Mouse (Mus musculus): ENCODE measurements around the gene Pls1. TPM values are rescaled to one million over a fixed set of nuclear protein-coding genes. Genes with fewer than 3 reads are reported as not detected.
A peak's percentile ranks its signal among the peaks of the same experiment; 100 is the strongest.

The Pls1 gene
- total RNA-seq, 1 experiment from 2014 or later, result 1.9 TPM

GRCm38 (mm10) chr9:95811817-95812216 lies 33.3 kb downstream of the Pls1 start:
- ATAC-seq (ENCODE audit: extremely low read depth, insufficient number of reproducible peaks, low FRiP score, poor library complexity, severe bottlenecking), result no peak

DNA sequence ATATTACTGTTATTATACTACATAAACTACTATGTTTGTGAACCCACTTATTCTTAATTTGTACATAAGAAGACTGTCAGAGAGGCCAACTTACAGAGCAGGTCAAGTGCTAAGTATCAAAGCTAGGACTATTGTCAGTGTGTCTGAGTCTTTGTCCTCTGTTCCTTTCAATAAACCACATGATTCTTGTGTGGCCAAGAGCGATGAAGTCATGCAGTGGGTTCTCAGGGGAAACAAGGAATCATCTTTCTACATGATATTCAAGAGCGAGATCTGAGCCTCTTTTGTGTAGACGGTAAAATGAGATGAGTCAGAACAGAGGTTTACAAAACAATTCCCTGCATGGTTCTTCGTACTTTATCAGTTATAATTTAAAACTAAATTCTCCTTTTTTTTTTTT lies 35.5 kb downstream of the Pls1 start:
- no peak for ATAC-seq (ENCODE audit: extremely low read depth, insufficient number of reproducible peaks, low FRiP score, poor library complexity, severe bottlenecking)

GRCm38 (mm10) chr9:95805449-95805848 lies 39.7 kb downstream of the Pls1 start:
- ATAC-seq (ENCODE audit: extremely low read depth, insufficient number of reproducible peaks, low FRiP score, poor library complexity, severe bottlenecking), result no peak

DNA sequence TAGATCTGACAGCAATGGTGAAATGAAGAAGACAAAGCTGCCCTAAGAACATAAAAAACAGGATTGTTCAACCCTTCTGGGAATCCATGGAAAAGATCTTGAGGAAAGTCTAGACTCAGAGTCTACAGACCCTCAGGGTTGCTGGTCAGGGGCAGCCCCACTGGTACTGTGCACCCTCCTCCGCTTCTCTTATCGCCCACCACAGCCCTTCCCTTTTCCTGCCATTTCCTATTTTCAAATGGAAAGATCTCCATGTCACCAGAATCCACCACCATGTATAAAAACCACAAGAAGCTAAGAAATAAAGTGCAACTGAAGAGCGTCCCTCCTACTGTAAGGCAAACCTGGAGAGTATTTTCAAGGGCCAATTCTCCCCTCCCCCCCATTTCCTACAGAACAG lies 41.3 kb downstream of the Pls1 start:
- no peak for ATAC-seq (ENCODE audit: extremely low read depth, insufficient number of reproducible peaks, low FRiP score, poor library complexity, severe bottlenecking)

- ATAC-seq (ENCODE audit: extremely low read depth, insufficient number of reproducible peaks, low FRiP score, poor library complexity, severe bottlenecking), result no peak
Observed at GRCm38 (mm10) chr9:95801610-95802451, 43.3 kb downstream of the Pls1 start.

DNA sequence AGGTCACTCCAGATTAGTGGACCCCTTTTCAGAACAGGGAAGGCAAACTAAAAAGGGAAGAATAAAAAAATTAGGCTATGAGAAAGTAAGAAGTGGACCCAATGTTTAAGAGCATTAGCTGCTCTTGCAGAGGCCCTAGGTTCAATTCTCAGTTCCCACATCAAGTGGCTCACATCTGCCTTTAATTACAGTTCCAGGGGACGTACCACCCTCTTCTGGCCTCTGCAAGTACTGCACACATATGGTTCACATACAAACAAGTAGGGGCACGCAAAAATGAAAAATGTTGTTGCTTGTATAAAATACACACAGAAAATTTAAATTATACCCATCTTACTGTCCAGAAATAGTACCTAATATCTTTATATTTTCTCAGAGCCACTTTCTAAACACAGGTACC lies 48.8 kb downstream of the Pls1 start:
- no peak for ATAC-seq (ENCODE audit: extremely low read depth, insufficient number of reproducible peaks, low FRiP score, poor library complexity, severe bottlenecking)

- no peak for ATAC-seq (ENCODE audit: extremely low read depth, insufficient number of reproducible peaks, low FRiP score, poor library complexity, severe bottlenecking)
Observed at GRCm38 (mm10) chr9:95795844-95796243, 49.3 kb downstream of the Pls1 start.

- no peak for ATAC-seq (ENCODE audit: extremely low read depth, insufficient number of reproducible peaks, low FRiP score, poor library complexity, severe bottlenecking)
Observed at GRCm38 (mm10) chr9:95795077-95795784, 49.9 kb downstream of the Pls1 start.

- no peak for ATAC-seq (ENCODE audit: extremely low read depth, insufficient number of reproducible peaks, low FRiP score, poor library complexity, severe bottlenecking)
Observed at GRCm38 (mm10) chr9:95793986-95794744, 50.9 kb downstream of the Pls1 start.

DNA sequence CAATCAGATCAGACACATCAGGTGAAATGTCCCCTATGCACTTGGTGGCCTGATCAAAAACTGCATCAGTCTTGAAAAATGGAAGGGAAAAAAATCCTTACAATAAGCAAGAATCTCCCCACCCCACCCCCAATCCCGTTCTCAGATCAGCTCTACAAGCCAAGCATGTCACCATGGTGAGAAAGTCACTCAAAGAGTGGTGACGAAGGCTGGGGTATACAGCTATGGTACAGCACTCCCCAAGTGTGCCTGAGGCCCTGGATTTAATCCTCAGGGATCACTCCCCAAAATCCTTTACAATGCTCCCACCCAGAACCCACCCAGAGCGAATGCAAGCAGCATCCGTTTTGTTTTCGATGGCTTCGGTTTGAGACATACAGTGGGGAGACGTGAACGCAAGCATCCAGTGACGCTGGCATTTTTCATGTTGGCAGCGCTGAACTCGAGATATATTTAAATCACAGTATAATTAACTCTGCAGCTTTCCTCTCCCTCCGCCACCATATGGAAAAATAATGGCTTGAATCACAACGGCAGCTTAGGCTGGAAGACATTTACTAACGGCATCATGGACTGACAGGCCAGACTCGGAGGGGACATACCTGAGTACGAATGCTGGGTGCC lies 60.1 kb downstream of the Pls1 start:
- no peak for ATAC-seq (ENCODE audit: extremely low read depth, insufficient number of reproducible peaks, low FRiP score, poor library complexity, severe bottlenecking)

DNA sequence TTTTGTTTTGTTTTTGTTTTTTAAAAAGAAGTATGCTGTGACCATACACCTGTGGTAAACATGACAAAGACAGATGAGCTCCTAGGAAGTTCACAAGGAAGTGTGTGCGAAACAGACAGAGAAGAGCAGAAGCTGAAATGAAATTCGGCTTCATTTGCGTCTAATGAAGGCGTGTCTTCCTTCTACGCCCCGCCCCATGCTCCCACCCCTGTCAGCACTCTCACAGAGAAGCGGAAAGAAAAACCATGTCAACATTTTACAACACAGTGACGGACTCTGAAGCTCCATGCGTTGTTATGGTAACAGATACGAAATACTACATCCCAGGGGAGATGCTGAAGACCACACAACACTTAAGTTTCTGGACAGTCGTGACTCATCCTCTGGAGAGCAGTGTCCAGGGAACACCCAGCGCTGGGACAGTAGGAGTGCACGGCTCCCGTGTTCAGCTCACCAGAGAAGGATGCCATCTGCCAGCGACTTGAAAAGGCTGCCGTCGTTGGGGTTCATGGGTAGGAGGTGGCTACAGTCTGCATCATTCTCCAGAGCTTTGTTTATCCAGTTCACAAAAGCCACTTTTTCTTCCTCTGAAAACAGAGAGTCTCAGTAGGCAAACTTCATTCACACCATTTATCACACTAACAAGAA lies 61.3 kb downstream of the Pls1 start:
- ATAC-seq (ENCODE audit: extremely low read depth, insufficient number of reproducible peaks, low FRiP score, poor library complexity, severe bottlenecking), result no peak

DNA sequence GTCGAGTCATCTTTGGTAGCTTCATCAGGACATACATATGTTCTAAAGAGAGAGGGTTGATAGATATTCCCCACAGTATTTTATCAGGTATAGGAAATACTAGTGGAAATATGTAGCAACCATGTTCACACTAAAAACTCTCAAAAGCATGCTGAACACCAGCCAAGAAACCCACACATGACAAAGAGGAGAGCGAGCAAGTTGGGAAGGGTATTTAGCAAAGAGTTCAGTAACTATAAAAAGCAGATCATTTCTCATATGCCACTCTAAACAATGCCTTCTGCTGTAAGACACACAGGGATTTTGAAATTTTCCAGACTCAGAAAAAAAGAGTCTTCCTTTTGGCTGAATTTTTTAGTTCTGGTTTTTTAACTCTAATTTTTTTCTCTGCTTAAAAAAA lies 73.4 kb downstream of the Pls1 start:
- ATAC-seq (ENCODE audit: extremely low read depth, insufficient number of reproducible peaks, low FRiP score, poor library complexity, severe bottlenecking), result no peak

GRCm38 (mm10) chr9:95763218-95763617 lies 81.9 kb downstream of the Pls1 start:
- no peak for ATAC-seq (ENCODE audit: extremely low read depth, insufficient number of reproducible peaks, low FRiP score, poor library complexity, severe bottlenecking)

DNA sequence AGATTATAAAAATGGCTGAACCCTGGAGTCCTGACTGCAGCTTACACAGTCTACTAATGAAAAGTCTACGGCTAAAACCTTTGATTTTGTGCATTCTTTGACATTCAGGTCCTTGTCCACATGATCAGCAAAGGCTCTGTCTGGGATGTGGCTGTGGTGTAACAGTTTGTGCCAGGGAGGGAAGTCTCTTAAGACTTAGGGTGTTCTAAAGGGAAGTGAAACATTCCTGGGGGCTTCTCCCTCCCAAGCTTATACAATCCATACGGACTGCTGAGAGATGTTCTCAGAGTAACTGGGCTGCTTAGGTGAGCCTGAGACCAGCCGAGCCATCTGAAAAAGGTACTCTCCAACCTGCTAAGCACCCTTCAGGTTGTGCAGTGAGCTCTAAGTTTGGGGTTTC lies 82.9 kb downstream of the Pls1 start:
- ATAC-seq (ENCODE audit: extremely low read depth, insufficient number of reproducible peaks, low FRiP score, poor library complexity, severe bottlenecking), result no peak

- no peak for ATAC-seq (ENCODE audit: extremely low read depth, insufficient number of reproducible peaks, low FRiP score, poor library complexity, severe bottlenecking)
Observed at GRCm38 (mm10) chr9:95761381-95761780, 83.7 kb downstream of the Pls1 start.

DNA sequence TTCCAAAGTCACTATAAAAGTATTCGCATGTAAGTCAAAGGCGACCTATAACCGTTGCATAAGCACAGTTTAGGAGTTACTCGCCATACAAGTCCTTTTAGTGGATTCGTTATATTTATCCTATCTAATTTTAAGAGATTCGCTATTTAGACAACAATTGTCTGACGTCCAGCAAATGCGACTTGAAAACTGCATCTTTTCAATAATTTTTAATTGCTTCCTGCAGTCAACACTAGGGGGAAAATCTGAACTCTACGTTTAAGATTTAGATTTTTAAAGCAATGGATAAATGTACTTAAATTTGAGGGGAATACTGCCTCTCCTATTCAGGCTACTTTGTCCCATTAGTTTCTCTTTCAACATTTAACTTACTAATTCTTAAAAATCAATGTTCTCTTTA lies 94.4 kb downstream of the Pls1 start:
- ATAC-seq (ENCODE audit: extremely low read depth, insufficient number of reproducible peaks, low FRiP score, poor library complexity, severe bottlenecking), result no peak

DNA sequence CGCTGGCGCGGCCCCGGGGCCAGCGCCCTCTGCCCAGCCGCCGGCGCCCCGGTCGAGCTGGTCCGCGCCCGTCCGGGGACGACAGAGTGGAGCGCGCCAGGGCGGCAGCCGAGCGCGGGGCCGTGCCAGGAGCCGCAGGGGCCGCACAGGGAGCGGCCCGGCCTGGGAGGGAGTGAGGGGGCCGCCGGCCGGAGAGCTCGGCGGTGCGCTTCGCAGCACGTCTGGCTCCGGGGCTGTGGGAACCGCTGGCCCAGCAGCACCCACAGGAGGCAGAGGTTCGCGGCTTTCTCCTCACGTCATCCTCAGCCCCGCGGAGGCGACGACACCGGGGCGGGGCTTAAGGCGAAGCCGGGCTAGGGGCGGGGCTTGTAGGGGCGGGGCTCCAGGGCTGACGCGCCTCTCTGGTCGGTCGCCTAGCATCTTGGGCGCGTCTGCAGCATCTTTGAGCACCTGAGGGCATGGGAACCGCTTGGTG lies 95.0 kb downstream of the Pls1 start, which contains the start of gene Trpc1:
Trpc1 (minus strand) TSS at position 339 of the 475 bp plus-strand sequence.
- peak; percentile 36; the same call in 1 of the 2 replicates for ATAC-seq (ENCODE audit: extremely low read depth, insufficient number of reproducible peaks, low FRiP score, poor library complexity, severe bottlenecking)

DNA sequence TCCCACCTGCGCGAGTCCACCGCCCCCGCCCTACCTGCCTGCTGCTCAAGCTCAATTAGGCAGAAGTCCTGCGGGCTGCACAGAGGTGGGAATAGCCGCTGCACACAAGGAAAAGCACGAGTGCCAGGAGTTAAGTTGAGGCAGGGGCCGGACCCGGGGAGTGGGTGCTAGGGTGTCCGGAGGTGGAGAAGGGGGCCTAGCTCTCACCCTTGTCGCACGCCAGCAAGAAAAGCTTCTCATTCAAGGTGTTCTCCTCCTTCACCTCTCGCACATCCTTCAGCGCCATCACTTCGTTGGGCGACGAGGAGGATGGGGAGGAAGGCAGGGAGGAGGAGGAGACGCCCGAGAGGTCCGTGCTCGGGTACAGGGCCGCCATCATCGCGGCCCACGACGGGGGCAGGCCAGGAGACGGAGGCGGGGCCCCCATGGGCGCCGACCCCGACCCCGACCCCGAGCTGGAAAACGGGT lies 95.6 kb downstream of the Pls1 start:
- ATAC-seq (ENCODE audit: extremely low read depth, insufficient number of reproducible peaks, low FRiP score, poor library complexity, severe bottlenecking), result no peak

Measured in neutrophil, adult 5-6 weeks (primary cell).